Mouse (Mus musculus) lung, postnatal 0 days (tissue): Measurements from ENCODE around the gene Nr4a3. TPM values are rescaled to one million over a fixed set of nuclear protein-coding genes. Genes with fewer than 3 reads are reported as not detected.

ENCODE experiments used
- ATAC-seq: fragments of 200-750 bp; cut with Nextera tagmentation; 2 replicates; pipeline ENCODE4 v1.8.0; 2017; ENCODE audit warnings: moderate library complexity
- DNase-seq: peaks from one replicate; pipeline ENCODE4 v3.0.0-alpha.2; 2016; ENCODE audit warnings: low spot score
- H3K27ac ChIP-seq: fragments of 300-500 bp; sonication (generic); 2 replicates; pipeline ENCODE4 v1.5.1; 2014; ENCODE audit warnings: antibody characterized with exemption, mild to moderate bottlenecking, low read length, mixed read lengths
- H3K27me3 ChIP-seq: fragments of 300-500 bp; sonication (generic); replicated peaks from 2 replicates; pipeline ENCODE4 v1.6.1; 2014; ENCODE audit warnings: low read length, mixed read lengths; ENCODE audit not compliant: insufficient read depth
- H3K36me3 ChIP-seq: fragments of 300-500 bp; sonication (generic); 2 replicates; pipeline ENCODE4 v1.6.1; 2014; ENCODE audit warnings: low read length, mixed read lengths; ENCODE audit not compliant: insufficient read depth
- H3K4me1 ChIP-seq: fragments of 300-500 bp; sonication (generic); 2 replicates; pipeline ENCODE4 v1.6.1; 2014; ENCODE audit warnings: antibody characterized with exemption, low read depth, low read length, mixed read lengths; ENCODE audit not compliant: insufficient read depth
- H3K4me2 ChIP-seq: fragments of 300-500 bp; sonication (generic); replicated peaks from 2 replicates; pipeline ENCODE4 v1.6.1; 2014; ENCODE audit warnings: low read depth, mild to moderate bottlenecking, low read length, moderate library complexity, mixed read lengths
- H3K4me3 ChIP-seq: fragments of 300-500 bp; sonication (generic); 2 replicates; pipeline ENCODE4 v1.5.1; 2014; ENCODE audit warnings: low read depth, low read length
- H3K9ac ChIP-seq: fragments of 300-500 bp; sonication (generic); replicated peaks from 2 replicates; pipeline ENCODE4 v1.6.1; 2014; ENCODE audit warnings: low read depth, mild to moderate bottlenecking
- H3K9me3 ChIP-seq: fragments of 300-500 bp; sonication (generic); 2 replicates; pipeline ENCODE4 v1.6.1; 2016; ENCODE audit warnings: low read length, mixed read lengths
- CTCF ChIP-seq: IDR thresholded peaks from 2 replicates; pipeline ENCODE4 v1.5.1; 2016; ENCODE audit warnings: antibody characterized with exemption, mild to moderate bottlenecking
- EP300 ChIP-seq: IDR thresholded peaks from 2 replicates; pipeline ENCODE4 v1.6.1; 2016; ENCODE audit warnings: antibody characterized with exemption, mild to moderate bottlenecking, control low read depth
- WGBS: fragments of 180-500 bp; shearing (Covaris S2); extraction: QIAGEN DNeasy Blood & Tissue Kit; methylation state at CpG from one replicate; pipeline ENCODE4 v1.1.7; 2014; 5-methylcytosine and 5-hydroxymethylcytosine counted together
- polyA plus RNA-seq: library from polyadenylated mRNA; unstranded; fragments of >200 nt; fragmentation: Nextera tagmentation; extraction: Ambion mirVana; gene quantifications from 2 replicates; pipeline ENCODE4 v1.2.1, GENCODE M21; 2015

The Nr4a3 gene
- polyA plus RNA-seq, 1 experiment from 2014 or later: 0.14 TPM

GRCm38 (mm10) chr4:48110331-48110730 lies 65.4 kb downstream of the Nr4a3 start:
- TF ChIP-seq CTCF (no peak), EP300 (no peak)
- no peaks in the 10 kb centered on the region for H3K4me1 ChIP-seq
- H3K36me3 ChIP-seq: no peaks in the 10 kb centered on the region
- H3K9ac ChIP-seq: no peak overlapping the region
- DNase-seq (no peak), ATAC-seq (no peak)
- no peaks in the 10 kb centered on the region for H3K9me3 ChIP-seq
- no peak overlapping the region for H3K27ac ChIP-seq
- H3K4me2 ChIP-seq: no peak overlapping the region
- H3K4me3 ChIP-seq: no peak overlapping the region
- 71% methylated on average over 3 of the region's 3 CpGs for WGBS
- no peaks in the 10 kb centered on the region for H3K27me3 ChIP-seq

DNA sequence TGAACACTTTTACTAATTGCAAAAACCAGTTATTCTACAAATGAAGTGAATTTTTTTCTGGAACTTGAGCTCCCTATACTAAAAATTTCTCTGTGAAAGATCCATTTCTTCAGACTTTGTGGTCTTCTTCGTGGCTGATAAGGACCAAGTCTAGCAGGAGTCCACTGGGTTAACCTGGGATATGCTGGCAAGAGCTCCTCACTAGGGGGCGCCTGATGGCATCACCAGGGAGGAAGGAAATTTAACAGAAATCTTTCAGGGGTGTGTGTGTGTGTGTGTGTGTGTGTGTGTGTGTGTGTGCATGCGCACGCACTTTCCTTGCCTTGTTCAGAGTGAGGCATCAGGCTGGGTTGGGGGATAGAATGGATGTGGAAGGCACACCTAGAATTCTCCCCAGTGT lies 71.2 kb downstream of the Nr4a3 start:
- ATAC-seq (no peak), DNase-seq (no peak)
- H3K27me3 ChIP-seq: no peaks in the 10 kb centered on the region
- no peaks in the 10 kb centered on the region for H3K9me3 ChIP-seq
- H3K4me3 ChIP-seq: no peak overlapping the region
- WGBS: 51% methylated on average over 4 of the region's 4 CpGs
- peak; percentile 65 for TF ChIP-seq CTCF
- no peak for TF ChIP-seq EP300
- no peak overlapping the region for H3K9ac ChIP-seq
- no peaks in the 10 kb centered on the region for H3K4me1 ChIP-seq
- H3K27ac ChIP-seq: no peak overlapping the region
- no peak overlapping the region for H3K4me2 ChIP-seq
- no peaks in the 10 kb centered on the region for H3K36me3 ChIP-seq

GRCm38 (mm10) chr4:48124416-48124772 lies 79.4 kb downstream of the Nr4a3 start:
- WGBS: 8% methylated on average over 9 of the region's 9 CpGs
- Histone ChIP-seq H3K27me3 (no peaks in the 10 kb centered on the region), H3K4me3 (peak overlapping the region; percentile 90), H3K4me1 (peaks cover 7% of the 10 kb centered on the region; the same call in 1 of the 2 replicates), H3K36me3 (no peaks in the 10 kb centered on the region), H3K9ac (0 out of 2 replicates have a peak overlapping the region, but pooled peaks have one; percentile 90), H3K9me3 (no peaks in the 10 kb centered on the region), H3K4me2 (peak overlapping the region; percentile 78), H3K27ac (no peak overlapping the region)
- ATAC-seq (peak; percentile 80), DNase-seq (no peak)
- TF ChIP-seq EP300 (no peak), CTCF (no peak)

DNA sequence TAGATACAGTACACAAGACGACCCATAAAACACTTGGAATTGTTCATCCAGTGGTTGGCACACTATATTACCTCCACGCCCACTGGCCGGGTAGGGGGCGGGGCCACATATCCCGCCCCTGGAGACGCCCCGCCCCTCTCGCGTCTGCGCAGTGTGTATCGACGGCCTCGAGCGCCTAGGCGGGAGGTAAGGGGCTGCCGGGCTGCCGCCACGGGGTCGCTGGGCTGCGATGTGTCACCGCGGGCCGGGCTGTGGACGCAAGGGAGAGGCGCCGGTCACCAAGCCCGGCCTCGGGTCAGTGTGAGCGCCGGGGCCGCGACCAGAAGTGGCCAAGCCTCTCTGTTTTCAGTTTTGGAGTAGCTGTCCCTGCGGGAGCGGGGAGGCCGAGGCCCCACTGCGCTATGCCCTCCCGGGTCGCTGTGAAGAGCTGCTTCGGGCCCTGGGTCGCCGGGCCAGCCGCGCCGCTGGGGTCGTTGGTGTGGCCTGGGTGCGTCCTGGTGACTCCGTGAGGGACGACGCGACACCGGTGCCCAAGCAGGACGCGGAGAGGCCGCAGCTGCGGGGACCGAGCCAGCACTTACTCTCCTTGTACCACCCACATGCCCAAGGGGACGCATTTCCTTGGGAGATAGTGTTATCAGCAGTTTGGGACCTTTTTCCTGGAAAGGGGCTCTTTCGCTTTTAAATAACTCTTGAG lies 80.0 kb downstream of the Nr4a3 start, which contains the start of gene Stx17:
Gene Stx17, plus strand, starts transcription at position 143 of the 697 bp plus-strand sequence.
- H3K4me3 ChIP-seq: peak within 1 kb of the TSS; percentile 90
- peaks cover 7% of the 10 kb centered on the region; the same call in 1 of the 2 replicates for H3K4me1 ChIP-seq
- no peaks in the 10 kb centered on the region for H3K27me3 ChIP-seq
- WGBS: under 1% methylated on average over 45 of the region's 58 CpGs
- no peaks in the 10 kb centered on the region for H3K36me3 ChIP-seq
- peak within 1 kb of the TSS; percentile 78 for H3K4me2 ChIP-seq
- peak within 1 kb of the TSS; percentile 90 for H3K9ac ChIP-seq
- peak; percentile 84 for DNase-seq
- no peak for TF ChIP-seq CTCF
- TF ChIP-seq EP300: no peak
- peak; percentile 100 for ATAC-seq
- no peaks in the 10 kb centered on the region for H3K9me3 ChIP-seq
- H3K27ac ChIP-seq: peak within 1 kb of the TSS; percentile 82

DNA sequence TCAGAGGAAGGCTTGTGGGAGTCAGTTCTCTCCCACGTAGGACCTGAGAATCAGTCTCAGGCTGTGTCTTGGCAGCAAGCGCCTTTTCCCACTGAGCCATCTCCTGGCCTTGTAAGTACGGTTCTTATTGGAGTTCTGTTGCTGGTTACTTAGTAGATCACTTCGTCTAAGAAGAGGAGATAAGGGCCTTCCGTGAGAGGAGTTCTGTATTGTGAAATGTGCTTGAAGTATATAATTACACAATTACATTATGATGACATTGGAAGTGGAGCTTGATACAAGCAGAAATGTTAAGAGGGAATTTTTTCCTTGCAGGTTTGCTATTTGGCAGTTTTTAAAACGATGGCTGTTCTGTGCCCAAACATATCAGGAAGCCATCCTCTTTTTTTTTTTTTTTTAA lies 85.4 kb downstream of the Nr4a3 start:
- peak; percentile 77 for ATAC-seq
- Histone ChIP-seq H3K9me3 (no peaks in the 10 kb centered on the region), H3K4me2 (no peak overlapping the region), H3K4me1 (peaks cover 6% of the 10 kb centered on the region; the same call in 1 of the 2 replicates), H3K27me3 (no peaks in the 10 kb centered on the region), H3K4me3 (no peak overlapping the region), H3K36me3 (peaks cover 4% of the 10 kb centered on the region; the same call in 1 of the 2 replicates), H3K9ac (no peak overlapping the region), H3K27ac (no peak overlapping the region)
- peak; percentile 68 for TF ChIP-seq EP300
- no peak for TF ChIP-seq CTCF
- peak; percentile 87 for DNase-seq
- WGBS: 38% methylated on average over 6 of the region's 6 CpGs

GRCm38 (mm10) chr4:48131606-48132005 lies 86.7 kb downstream of the Nr4a3 start:
- ATAC-seq (no peak), DNase-seq (no peak)
- H3K36me3 ChIP-seq: peaks cover 4% of the 10 kb centered on the region; the same call in 1 of the 2 replicates
- TF ChIP-seq CTCF (no peak), EP300 (no peak)
- no peak overlapping the region for H3K27ac ChIP-seq
- H3K4me1 ChIP-seq: 0 out of 2 replicates have a peak, but pooled peaks cover 2% of the 10 kb centered on the region
- no peaks in the 10 kb centered on the region for H3K9me3 ChIP-seq
- no peak overlapping the region for H3K4me3 ChIP-seq
- 84% methylated on average over 9 of the region's 9 CpGs for WGBS
- no peak overlapping the region for H3K4me2 ChIP-seq
- no peaks in the 10 kb centered on the region for H3K27me3 ChIP-seq
- H3K9ac ChIP-seq: no peak overlapping the region
